Comparison of ENCODE assay signal across 8 mouse cellular contexts in the genomic region with DNA sequence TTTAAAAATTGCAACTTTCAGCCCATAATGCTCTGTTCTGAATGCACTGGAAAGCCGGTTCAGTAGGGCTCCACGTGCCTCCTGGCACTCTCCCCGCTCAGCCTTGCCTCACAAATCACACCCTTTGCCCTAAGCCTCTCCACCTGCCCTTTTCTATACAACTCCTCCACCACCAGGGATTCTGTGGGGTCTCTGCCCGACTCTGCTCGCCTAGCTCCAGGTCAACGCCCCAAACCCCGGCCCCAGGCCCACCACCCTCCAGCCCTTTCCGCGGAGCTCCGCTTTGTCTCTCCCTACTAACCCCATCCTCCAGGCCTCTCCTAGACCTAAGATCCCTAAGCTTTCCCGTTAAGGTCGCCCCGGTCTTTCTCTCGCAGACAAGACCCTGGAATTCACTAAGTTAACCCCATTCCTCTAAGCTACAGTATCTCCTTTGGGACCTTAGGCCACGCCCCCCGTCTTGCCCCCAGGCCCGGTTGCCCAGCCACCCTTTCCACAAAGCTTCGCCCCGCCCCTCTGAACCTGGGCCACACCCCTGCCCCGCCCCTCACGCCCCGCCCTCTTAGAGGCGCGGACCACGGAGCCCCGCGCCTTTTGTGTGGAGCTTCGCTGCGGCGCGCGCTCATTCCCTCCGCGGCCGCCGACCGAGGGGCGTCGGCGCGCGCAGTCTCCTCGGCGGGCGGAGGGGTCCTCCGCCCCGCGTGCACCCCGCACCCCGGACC. TPM values are rescaled to one million over a fixed set of nuclear protein-coding genes. Genes with fewer than 3 reads are reported as not detected.
DNase-seq lines count a peak whose midpoint lies in the region; ATAC-seq and TF ChIP-seq lines count a peak whose summit lies in the region.

A gene (plus strand): TSS at position 601 of the 722 bp plus-strand sequence.

- in situ Hi-C loops in Patski (cut with MboI; ENCODE audit: low pct_unique_long_range_greater_than_20kb) = no loop called here

- CTCF ChIA-PET in Patski (lab: Charles Lee) = no interaction called here

- POLR2A ChIA-PET in Patski (lab: Charles Lee) = interaction anchor here (1.5 kb wide), 1 partner anchor 9 kb away, joined by 3 read pairs; no protein-coding TSS in a partner anchor

- peaks cover 7% of the 10 kb centered on the region; the same call in 1 of the 2 replicates for H3K4me1 ChIP-seq in hindbrain, embryonic 11.5 days (replicated peaks; ENCODE audit: control insufficient read depth, insufficient read depth, low read length)
- no peaks in the 10 kb centered on the region for H3K4me1 ChIP-seq in lung, postnatal 0 days (ENCODE audit: insufficient read depth, low read depth, low read length)

- peak; percentile 82 for ATAC-seq in Patski
- ATAC-seq in hindbrain, embryonic 11.5 days (ENCODE audit: low FRiP score) = peak; percentile 92
- peak; percentile 95 for ATAC-seq in lung, postnatal 0 days

- WGBS in hindbrain, embryonic 11.5 days = under 1% methylated on average over 22 of the region's 50 CpGs
- 3% methylated on average over 40 of the region's 50 CpGs for WGBS in lung, postnatal 0 days

- TF ChIP-seq EP300 in lung, postnatal 0 days (IDR thresholded peaks at IDR 0.05) = no peak

- H3K9ac ChIP-seq in hindbrain, embryonic 11.5 days (ENCODE audit: low read depth, low read length) = peak within 1 kb of the TSS; percentile 97
- peak within 1 kb of the TSS; percentile 83 for H3K9ac ChIP-seq in lung, postnatal 0 days (replicated peaks; ENCODE audit: low read depth)

- H3K27me3 ChIP-seq in Patski = no peaks in the 10 kb centered on the region
- H3K27me3 ChIP-seq in hindbrain, embryonic 11.5 days (ENCODE audit: control insufficient read depth, insufficient read depth, low read length) = no peaks in the 10 kb centered on the region
- H3K27me3 ChIP-seq in lung, postnatal 0 days (replicated peaks; ENCODE audit: insufficient read depth, low read length) = no peaks in the 10 kb centered on the region

- peak within 1 kb of the TSS; percentile 92 for H3K27ac ChIP-seq in hindbrain, embryonic 11.5 days (ENCODE audit: low read depth, low read length)
- H3K27ac ChIP-seq in lung, postnatal 0 days (ENCODE audit: low read length) = peak within 1 kb of the TSS; percentile 66; the same call in 1 of the 2 replicates

- H3K4me3 ChIP-seq in hindbrain, embryonic 11.5 days (ENCODE audit: low read depth, low read length) = peak within 1 kb of the TSS; percentile 99
- H3K4me3 ChIP-seq in lung, postnatal 0 days (ENCODE audit: low read depth, low read length) = peak within 1 kb of the TSS; percentile 93

- H3K4me2 ChIP-seq in hindbrain, embryonic 11.5 days (replicated peaks; ENCODE audit: low read depth, low read length) = peak within 1 kb of the TSS; percentile 43
- H3K4me2 ChIP-seq in lung, postnatal 0 days (replicated peaks; ENCODE audit: low read depth, low read length) = peak within 1 kb of the TSS; percentile 80

- TF ChIP-seq CTCF in Patski (IDR thresholded peaks at IDR 0.05) = no peak
- no peak for TF ChIP-seq CTCF in lung, postnatal 0 days (IDR thresholded peaks at IDR 0.05)

- peak; percentile 22 for DNase-seq in Patski (ENCODE audit: low read depth, low spot score)
- DNase-seq in cerebellum, postnatal 10 days = peak; percentile 98 to 99
- peak; percentile 75 to 86 for DNase-seq in frontal cortex, postnatal 10 days (ENCODE audit: low spot score in 2 of 2)
- DNase-seq in hindbrain, embryonic 11.5 days (ENCODE audit: low spot score) = peak; percentile 97
- peak; percentile 70 for DNase-seq in layer of hippocampus, adult 9-11 months
- peak; percentile 92 for DNase-seq in lung, postnatal 0 days (ENCODE audit: low spot score)
- DNase-seq in ovary, postnatal 36 days (ENCODE audit: low spot score) = peak; percentile 91
- DNase-seq in thymus, postnatal 36 days = peak; percentile 88

- no peaks in the 10 kb centered on the region for H3K36me3 ChIP-seq in hindbrain, embryonic 11.5 days (ENCODE audit: control insufficient read depth, insufficient read depth, low read length)
- no peaks in the 10 kb centered on the region for H3K36me3 ChIP-seq in lung, postnatal 0 days (ENCODE audit: insufficient read depth, low read length)

- H3K9me3 ChIP-seq in hindbrain, embryonic 11.5 days (ENCODE audit: control insufficient read depth, low read length) = no peaks in the 10 kb centered on the region
- no peaks in the 10 kb centered on the region for H3K9me3 ChIP-seq in lung, postnatal 0 days (ENCODE audit: low read length)

RNA-seq across cellular contexts. Expression of the gene that starts here (rescaled TPM):
- 109 TPM for polyA plus RNA-seq in Patski (2021)
- 109 and 121 TPM in 2 replicates for polyA plus RNA-seq in hindbrain, embryonic 11.5 days (2014; fragmentation: Nextera tagmentation; extraction: Ambion mirVana)
- 43.9 and 45.5 TPM in 2 replicates for polyA plus RNA-seq in lung, postnatal 0 days (2015; fragmentation: Nextera tagmentation; extraction: Ambion mirVana)

Comparison
In these comparisons a context has a peak if more than half of its experiments do, and no peak if none do; other contexts are left out.
1. Peak in every context shown above with its lines: DNase-seq, ATAC-seq, H3K4me3 ChIP-seq and H3K27ac ChIP-seq.
2. DNase-seq: peak in every context shown above with its lines; median percentile 98 in cerebellum, postnatal 10 days; 97 in hindbrain, embryonic 11.5 days; 92 in lung, postnatal 0 days; 91 in ovary, postnatal 36 days; 88 in thymus, postnatal 36 days; 80 in frontal cortex, postnatal 10 days; 70 in layer of hippocampus, adult 9-11 months; 22 in Patski.